Mouse (Mus musculus) limb, embryonic 12.5 days (tissue): ENCODE measurements around the gene Zfp651. TPM values are rescaled to one million over a fixed set of nuclear protein-coding genes. Genes with fewer than 3 reads are reported as not detected.

Source experiments
- ATAC-seq: fragments of 200-750 bp; cut with Nextera tagmentation; 2 replicates; pipeline ENCODE4 v1.8.0; 2017; ENCODE audit warnings: low read depth, moderate TSS enrichment; ENCODE audit not compliant: insufficient number of reproducible peaks, insufficient read depth, low FRiP score, low TSS enrichment
- H3K27ac ChIP-seq: fragments of 300-500 bp; sonication (generic); 2 replicates; pipeline ENCODE4 v1.5.1; 2016; ENCODE audit warnings: mild to moderate bottlenecking, moderate library complexity
- H3K27me3 ChIP-seq: fragments of 300-500 bp; sonication (generic); 2 replicates; pipeline ENCODE4 v1.6.1; 2016; ENCODE audit warnings: mild to moderate bottlenecking, moderate library complexity
- H3K36me3 ChIP-seq: fragments of 300-500 bp; sonication (generic); 2 replicates; pipeline ENCODE4 v1.6.1; 2016; ENCODE audit warnings: mild to moderate bottlenecking, moderate library complexity
- H3K4me1 ChIP-seq: fragments of 300-500 bp; sonication (generic); replicated peaks from 2 replicates; pipeline ENCODE4 v1.6.1; 2016
- H3K4me2 ChIP-seq: fragments of 300-500 bp; sonication (generic); 2 replicates; pipeline ENCODE4 v1.6.1; 2016; ENCODE audit warnings: mild to moderate bottlenecking, moderate library complexity
- H3K4me3 ChIP-seq: fragments of 300-500 bp; sonication (generic); replicated peaks from 2 replicates; pipeline ENCODE4 v1.5.1; 2016; ENCODE audit warnings: mild to moderate bottlenecking
- H3K9ac ChIP-seq: fragments of 300-500 bp; sonication (generic); replicated peaks from 2 replicates; pipeline ENCODE4 v1.6.1; 2016; ENCODE audit warnings: mild to moderate bottlenecking, moderate library complexity
- H3K9me3 ChIP-seq: fragments of 300-500 bp; sonication (generic); 2 replicates; pipeline ENCODE4 v1.6.1; 2016; ENCODE audit warnings: mild to moderate bottlenecking, moderate library complexity
- WGBS: fragments of 180-500 bp; shearing (Covaris S2); methylation state at CpG from one replicate; pipeline ENCODE4 v1.1.7; 2016; 5-methylcytosine and 5-hydroxymethylcytosine counted together
- polyA plus RNA-seq: library from polyadenylated mRNA; unstranded; fragments of >200 nt; fragmentation: Nextera tagmentation; extraction: Ambion mirVana; gene quantifications from 2 replicates; pipeline ENCODE4 v1.2.1, GENCODE M21; 2016

The Zfp651 gene
- polyA plus RNA-seq, 1 experiment from 2014 or later: 16.7 TPM

DNA sequence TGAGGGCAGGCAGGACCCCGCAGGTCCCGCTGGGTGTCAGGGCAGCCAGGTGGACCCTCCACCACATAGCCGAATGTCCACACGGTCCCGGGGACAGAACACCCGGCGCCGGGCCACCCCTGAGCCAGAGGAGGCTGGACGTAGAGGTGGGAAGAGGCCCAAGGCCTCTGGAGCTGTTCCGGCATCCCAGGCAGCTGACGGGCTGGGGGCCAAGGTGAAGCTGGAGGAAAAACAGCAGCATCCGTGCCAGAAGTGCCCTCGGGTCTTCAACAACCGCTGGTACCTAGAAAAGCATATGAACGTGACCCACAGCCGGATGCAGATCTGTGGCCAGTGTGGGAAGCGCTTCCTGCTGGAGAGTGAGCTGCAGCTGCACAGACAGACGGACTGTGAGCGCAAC lies 4.6 kb downstream of the Zfp651 start:
- H3K4me3 ChIP-seq: no peak overlapping the region
- ATAC-seq: no peak
- H3K9me3 ChIP-seq: no peaks in the 10 kb centered on the region
- H3K4me2 ChIP-seq: no peak overlapping the region
- no peak overlapping the region for H3K9ac ChIP-seq
- peaks cover 21% of the 10 kb centered on the region for H3K4me1 ChIP-seq
- 91% methylated on average over 19 of the region's 19 CpGs for WGBS
- peaks cover 70% of the 10 kb centered on the region for H3K36me3 ChIP-seq
- no peaks in the 10 kb centered on the region for H3K27me3 ChIP-seq
- no peak overlapping the region for H3K27ac ChIP-seq

DNA sequence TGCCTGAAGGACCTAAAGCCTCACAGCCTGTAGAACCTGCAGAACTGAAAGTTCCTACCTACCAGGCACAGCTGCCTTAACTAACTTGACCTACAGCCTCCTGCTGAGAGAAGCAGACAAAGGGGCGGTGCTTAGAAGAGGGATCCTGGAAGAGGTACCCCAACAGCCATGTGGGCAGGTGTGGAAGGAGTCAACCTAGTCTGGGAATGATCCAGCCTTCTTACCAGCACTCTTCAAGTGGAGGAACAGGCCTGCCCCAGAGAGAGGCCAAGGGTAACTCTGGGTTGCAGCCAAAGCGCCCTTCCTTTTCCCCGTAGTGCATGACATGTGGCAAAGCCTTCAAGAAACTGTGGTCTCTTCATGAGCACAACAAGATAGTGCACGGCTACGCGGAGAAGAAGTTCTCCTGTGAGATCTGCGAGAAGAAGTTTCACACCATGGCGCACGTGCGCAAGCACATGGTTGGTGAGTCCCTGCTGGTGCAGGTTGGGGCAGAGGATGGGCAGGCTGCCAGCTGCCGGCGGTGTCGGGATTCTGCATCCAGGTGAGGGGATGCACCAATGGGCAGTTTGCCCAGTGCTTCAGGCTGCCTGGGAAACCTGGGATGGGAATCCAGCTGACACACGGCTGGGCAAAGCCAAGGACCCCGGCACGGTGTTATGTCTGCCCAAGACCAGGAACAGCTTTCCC lies 6.2 kb downstream of the Zfp651 start:
- Histone ChIP-seq H3K9me3 (no peaks in the 10 kb centered on the region), H3K9ac (no peak overlapping the region), H3K4me3 (no peak overlapping the region), H3K4me2 (no peak overlapping the region), H3K36me3 (peaks cover 72% of the 10 kb centered on the region), H3K27ac (no peak overlapping the region), H3K4me1 (peaks cover 16% of the 10 kb centered on the region), H3K27me3 (no peaks in the 10 kb centered on the region)
- whole genome bisulfite sequencing: 92% methylated on average over 16 of the region's 16 CpGs
- ATAC-seq: no peak

DNA sequence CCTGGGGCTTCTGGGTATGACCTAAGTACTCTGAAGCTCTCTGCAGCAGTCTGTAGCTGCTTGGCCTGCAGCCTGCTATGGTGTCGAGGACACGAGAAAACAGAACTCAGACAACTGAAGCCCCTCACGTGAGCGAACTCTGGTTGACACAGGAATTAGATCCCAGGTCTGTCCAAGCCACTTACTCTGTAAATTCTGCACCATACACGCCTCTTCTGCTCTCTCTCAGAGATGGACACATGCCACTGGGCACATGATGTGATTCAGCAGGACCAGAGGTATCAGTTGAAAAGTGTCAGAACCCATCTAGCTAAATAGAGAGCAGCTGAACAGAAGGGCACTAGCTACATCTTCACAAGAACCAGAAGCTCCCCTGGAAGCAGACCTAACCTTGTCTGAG lies 13.3 kb downstream of the Zfp651 start:
- no peak overlapping the region for H3K4me3 ChIP-seq
- H3K9me3 ChIP-seq: no peaks in the 10 kb centered on the region
- H3K9ac ChIP-seq: no peak overlapping the region
- no peak overlapping the region for H3K27ac ChIP-seq
- no peak overlapping the region for H3K4me2 ChIP-seq
- peaks cover 22% of the 10 kb centered on the region for H3K27me3 ChIP-seq
- no peak for ATAC-seq
- H3K36me3 ChIP-seq: peaks cover 15% of the 10 kb centered on the region
- H3K4me1 ChIP-seq: peaks cover under 1% of the 10 kb centered on the region; the same call in 1 of the 2 replicates
- 71% methylated on average over 5 of the region's 5 CpGs for WGBS

DNA sequence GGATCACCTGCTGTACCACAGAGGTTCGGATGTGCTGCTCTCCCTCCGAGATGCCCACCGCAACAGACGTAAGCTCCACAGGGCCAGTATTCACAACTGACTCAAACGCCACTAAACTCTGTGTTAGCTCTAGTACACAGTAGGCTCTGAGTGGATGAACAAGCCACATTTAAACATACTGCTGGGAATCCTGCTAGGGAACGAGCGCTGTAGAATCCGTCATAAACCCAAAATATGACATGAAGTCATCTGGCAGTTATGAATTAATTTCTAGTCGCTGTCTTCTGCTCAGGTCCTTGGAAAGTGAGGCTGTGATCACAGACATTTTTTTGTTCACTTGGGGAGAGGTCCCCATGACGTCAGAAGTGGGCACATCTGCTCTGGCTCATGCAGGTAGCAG lies 16.8 kb downstream of the Zfp651 start:
- H3K27me3 ChIP-seq: peaks cover 56% of the 10 kb centered on the region
- peaks cover 10% of the 10 kb centered on the region for H3K4me1 ChIP-seq
- H3K36me3 ChIP-seq: no peaks in the 10 kb centered on the region
- H3K27ac ChIP-seq: no peak overlapping the region
- H3K4me2 ChIP-seq: no peak overlapping the region
- no peak overlapping the region for H3K4me3 ChIP-seq
- H3K9me3 ChIP-seq: no peaks in the 10 kb centered on the region
- WGBS: 76% methylated on average over 10 of the region's 10 CpGs
- no peak for ATAC-seq
- H3K9ac ChIP-seq: no peak overlapping the region

DNA sequence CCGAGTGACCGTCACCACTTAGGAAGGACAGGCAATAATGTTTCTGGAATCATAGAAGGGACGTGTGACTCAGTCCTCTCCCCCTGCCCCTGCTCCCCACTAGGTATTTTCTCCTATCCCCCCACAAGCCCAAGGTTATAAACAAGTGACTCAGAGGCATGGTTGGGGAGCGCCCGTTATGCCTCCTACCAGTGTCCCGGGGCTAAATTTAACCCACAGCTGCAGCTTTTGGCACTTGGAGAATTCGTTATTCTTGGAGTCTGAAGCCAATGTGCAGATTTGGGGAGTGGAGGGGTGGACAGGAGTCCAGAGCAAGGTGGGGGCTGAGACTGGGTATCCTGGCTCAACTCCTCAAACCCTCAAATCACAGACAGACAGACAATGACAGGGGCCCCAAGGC lies 17.4 kb downstream of the Zfp651 start:
- no peak overlapping the region for H3K4me2 ChIP-seq
- no peaks in the 10 kb centered on the region for H3K9me3 ChIP-seq
- no peak overlapping the region for H3K27ac ChIP-seq
- H3K9ac ChIP-seq: no peak overlapping the region
- ATAC-seq: no peak
- H3K4me1 ChIP-seq: peaks cover 10% of the 10 kb centered on the region
- peaks cover 56% of the 10 kb centered on the region for H3K27me3 ChIP-seq
- WGBS: 75% methylated on average over 7 of the region's 7 CpGs
- no peak overlapping the region for H3K4me3 ChIP-seq
- no peaks in the 10 kb centered on the region for H3K36me3 ChIP-seq

DNA sequence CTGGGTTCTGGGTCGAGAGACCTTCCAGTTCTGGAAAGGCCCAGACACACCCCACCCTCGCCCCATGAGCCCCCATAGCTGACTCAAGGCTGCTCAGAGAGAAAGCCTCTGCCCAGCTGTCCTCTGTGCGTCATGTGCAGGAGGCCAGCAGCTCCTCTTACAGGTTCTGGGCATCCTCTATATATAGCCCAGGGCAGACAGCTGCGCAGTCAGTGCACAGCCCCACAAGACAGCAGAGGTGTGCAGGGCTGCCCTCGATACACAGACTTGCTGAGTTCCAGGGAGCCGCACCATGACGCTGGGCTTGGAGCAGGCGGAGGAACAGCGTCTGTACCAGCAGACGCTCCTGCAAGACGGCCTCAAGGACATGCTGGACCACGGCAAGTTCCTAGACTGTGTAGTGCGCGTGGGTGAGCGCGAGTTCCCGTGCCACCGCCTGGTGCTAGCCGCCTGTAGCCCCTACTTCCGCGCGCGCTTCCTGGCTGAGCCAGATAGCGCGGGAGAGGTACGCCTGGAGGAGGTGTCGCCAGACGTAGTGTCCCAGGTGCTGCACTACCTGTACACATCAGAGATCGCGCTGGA lies 18.4 kb downstream of the Zfp651 start, which contains the start of gene Klhl40:
Gene Klhl40, plus strand, starts transcription at position 124 of the 582 bp plus-strand sequence.
- Histone ChIP-seq H3K9me3 (no peaks in the 10 kb centered on the region), H3K9ac (peak within 1 kb of the TSS; percentile 37; the same call in 1 of the 2 replicates)
- WGBS: 23% methylated on average over 30 of the region's 30 CpGs

DNA sequence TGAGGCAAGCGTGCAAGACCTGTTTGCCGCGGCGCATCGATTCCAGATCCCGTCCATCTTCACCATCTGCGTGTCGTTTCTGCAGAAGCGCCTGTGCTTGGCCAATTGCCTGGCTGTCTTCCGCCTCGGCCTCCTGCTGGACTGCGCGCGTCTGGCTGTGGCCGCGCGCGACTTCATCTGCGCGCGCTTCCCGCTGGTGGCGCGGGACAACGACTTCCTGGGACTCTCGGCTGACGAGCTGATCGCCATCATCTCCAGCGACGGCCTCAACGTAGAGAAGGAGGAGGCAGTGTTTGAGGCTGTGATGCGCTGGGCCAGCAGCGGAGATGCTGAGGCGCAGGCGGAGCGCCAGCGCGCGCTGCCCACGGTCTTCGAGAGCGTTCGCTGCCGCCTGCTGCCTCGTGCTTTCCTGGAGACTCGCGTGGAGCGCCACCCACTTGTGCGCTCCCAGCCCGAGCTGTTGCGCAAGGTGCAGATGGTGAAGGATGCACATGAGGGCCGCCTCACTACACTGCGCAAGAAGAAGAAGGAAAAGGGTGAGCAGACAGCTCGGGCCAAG lies 19.0 kb downstream of the Zfp651 start:
- H3K27ac ChIP-seq: no peak overlapping the region
- peaks cover 10% of the 10 kb centered on the region for H3K4me1 ChIP-seq
- no peaks in the 10 kb centered on the region for H3K9me3 ChIP-seq
- H3K4me3 ChIP-seq: peak overlapping the region; percentile 35
- no peaks in the 10 kb centered on the region for H3K36me3 ChIP-seq
- 15% methylated on average over 54 of the region's 54 CpGs for WGBS
- H3K4me2 ChIP-seq: peak overlapping the region; percentile 56
- H3K9ac ChIP-seq: peak overlapping the region; percentile 37; the same call in 1 of the 2 replicates
- H3K27me3 ChIP-seq: peaks cover 56% of the 10 kb centered on the region
- no peak for ATAC-seq

More for the DNA sequence above, 18.4 kb downstream of the Zfp651 start, which contains the start of gene Klhl40:
- peaks cover 56% of the 10 kb centered on the region for H3K27me3 ChIP-seq
- H3K36me3 ChIP-seq: no peaks in the 10 kb centered on the region
- peak; percentile 53 for ATAC-seq
- H3K27ac ChIP-seq: no peak within 1 kb of the TSS
- peak within 1 kb of the TSS; percentile 35 for H3K4me3 ChIP-seq
- peak within 1 kb of the TSS; percentile 56 for H3K4me2 ChIP-seq
- peaks cover 10% of the 10 kb centered on the region for H3K4me1 ChIP-seq

DNA sequence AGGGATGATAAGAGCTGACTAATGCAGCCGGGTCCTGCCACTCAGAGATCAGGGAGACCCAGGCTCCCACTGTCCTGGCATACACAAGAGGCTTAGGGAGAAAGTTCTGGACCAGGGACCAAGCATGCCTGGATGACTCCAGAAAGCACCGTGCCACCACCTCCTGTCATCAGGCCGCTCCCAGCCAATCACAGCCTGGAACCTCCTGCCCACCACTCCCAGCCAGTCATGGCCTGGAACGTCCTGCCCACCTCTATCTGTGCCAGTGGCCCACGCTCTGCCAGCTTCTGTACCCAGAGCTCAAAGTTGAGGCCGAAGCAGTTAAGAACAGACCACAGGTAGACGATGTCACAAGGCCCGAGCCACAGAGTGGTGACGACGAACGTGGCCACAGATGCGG lies 25.7 kb downstream of the Zfp651 start:
- ATAC-seq: no peak
- 88% methylated on average over 12 of the region's 12 CpGs for WGBS

DNA sequence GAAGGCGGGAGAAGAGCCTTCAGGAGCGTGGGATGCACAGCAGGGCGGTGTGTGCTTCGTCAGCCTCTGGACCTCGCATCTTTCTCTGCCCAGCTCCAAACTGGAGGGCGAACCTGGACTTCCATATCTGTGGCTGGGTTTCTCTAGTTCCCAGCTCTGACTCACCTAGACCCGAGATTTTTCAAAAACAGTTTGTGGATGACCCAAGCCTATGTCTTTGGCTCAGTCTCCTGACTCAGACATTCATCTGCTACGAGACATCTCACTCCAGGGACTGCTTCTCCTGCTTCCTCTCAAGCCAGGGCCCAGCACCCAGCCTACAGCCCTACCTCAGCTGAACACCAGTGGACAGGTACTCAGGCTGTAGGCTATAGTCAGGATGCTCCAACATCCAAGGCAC lies 26.1 kb downstream of the Zfp651 start:
- Histone ChIP-seq H3K4me3 (no peak overlapping the region), H3K27ac (no peak overlapping the region), H3K4me1 (no peaks in the 10 kb centered on the region), H3K27me3 (peaks cover 14% of the 10 kb centered on the region), H3K4me2 (no peak overlapping the region), H3K9ac (no peak overlapping the region), H3K9me3 (no peaks in the 10 kb centered on the region), H3K36me3 (no peaks in the 10 kb centered on the region)
- 83% methylated on average over 8 of the region's 8 CpGs for whole genome bisulfite sequencing
- ATAC-seq: no peak

More for the DNA sequence above, 25.7 kb downstream of the Zfp651 start:
- no peak overlapping the region for H3K4me3 ChIP-seq
- no peak overlapping the region for H3K27ac ChIP-seq
- H3K9ac ChIP-seq: no peak overlapping the region
- H3K27me3 ChIP-seq: peaks cover 19% of the 10 kb centered on the region
- no peaks in the 10 kb centered on the region for H3K4me1 ChIP-seq
- H3K9me3 ChIP-seq: no peaks in the 10 kb centered on the region
- no peak overlapping the region for H3K4me2 ChIP-seq
- no peaks in the 10 kb centered on the region for H3K36me3 ChIP-seq

DNA sequence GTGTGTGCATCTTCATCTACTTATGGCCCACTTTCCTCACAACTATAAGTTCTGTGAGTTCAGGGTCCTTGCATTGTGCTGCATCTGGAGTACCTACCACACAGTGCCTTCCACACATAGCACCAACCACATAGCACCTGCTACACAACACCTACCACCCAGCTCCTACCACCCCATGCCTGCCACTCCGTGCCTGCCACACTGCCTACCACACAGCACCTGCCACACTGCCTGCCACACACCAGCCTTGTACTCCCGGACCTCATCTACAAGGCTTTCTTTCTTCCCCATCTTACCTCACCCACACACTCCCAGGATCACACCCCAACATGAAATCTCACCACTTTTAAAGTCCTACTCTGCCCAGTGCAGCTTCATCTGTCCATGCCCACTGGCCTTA lies 27.2 kb downstream of the Zfp651 start:
- no peak for ATAC-seq
- H3K4me2 ChIP-seq: no peak overlapping the region
- no peaks in the 10 kb centered on the region for H3K36me3 ChIP-seq
- no peak overlapping the region for H3K4me3 ChIP-seq
- no peak overlapping the region for H3K27ac ChIP-seq
- no peaks in the 10 kb centered on the region for H3K4me1 ChIP-seq
- H3K27me3 ChIP-seq: peaks cover 8% of the 10 kb centered on the region; the same call in 1 of the 2 replicates
- no peak overlapping the region for H3K9ac ChIP-seq
- 71% methylated on average over 2 of the region's 2 CpGs for WGBS
- H3K9me3 ChIP-seq: no peaks in the 10 kb centered on the region

DNA sequence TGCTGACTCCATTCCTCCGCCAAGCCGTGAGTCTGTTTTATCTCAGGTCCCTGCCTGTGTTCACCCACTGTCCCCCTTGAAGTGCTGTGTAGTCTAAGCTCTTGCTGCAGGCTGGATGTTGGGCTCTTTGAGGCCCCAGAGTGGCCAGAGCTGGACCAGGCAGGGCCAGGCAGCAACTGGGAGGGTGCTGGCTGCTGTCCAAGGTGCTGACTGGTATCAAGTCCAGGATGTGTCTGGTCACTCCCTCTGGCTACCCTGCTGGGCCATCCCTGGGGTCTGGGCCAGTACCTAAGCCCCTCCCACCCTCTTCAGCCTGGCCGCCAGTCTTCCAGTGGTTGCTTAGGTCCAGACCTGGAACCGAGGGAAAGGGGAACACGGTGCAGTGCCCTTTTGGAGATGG lies 32.1 kb downstream of the Zfp651 start:
- H3K4me3 ChIP-seq: no peak overlapping the region
- no peak overlapping the region for H3K4me2 ChIP-seq
- peaks cover 4% of the 10 kb centered on the region; the same call in 1 of the 2 replicates for H3K27me3 ChIP-seq
- no peak for ATAC-seq
- WGBS: 14% methylated on average over 5 of the region's 5 CpGs
- peaks cover 15% of the 10 kb centered on the region for H3K4me1 ChIP-seq
- no peaks in the 10 kb centered on the region for H3K36me3 ChIP-seq
- no peak overlapping the region for H3K9ac ChIP-seq
- no peak overlapping the region for H3K27ac ChIP-seq
- H3K9me3 ChIP-seq: no peaks in the 10 kb centered on the region
